Mouse (Mus musculus) olfactory bulb, adult 2 months (tissue): ENCODE measurements around the gene Skor1. TPM values are rescaled to one million over a fixed set of nuclear protein-coding genes. Genes with fewer than 3 reads are reported as not detected.

Experiments used
- H3K27ac ChIP-seq: fragments of 200-500 bp; 2 replicates; pipeline ENCODE4 v1.5.1; 2012; ENCODE audit warnings: low read depth, low read length; ENCODE audit not compliant: insufficient read depth
- H3K4me1 ChIP-seq: fragments of 200-500 bp; 2 replicates; pipeline ENCODE4 v1.6.1; 2012; ENCODE audit warnings: low read length; ENCODE audit not compliant: control insufficient read depth, insufficient read depth
- H3K4me3 ChIP-seq: fragments of 200-500 bp; 2 replicates; pipeline ENCODE4 v1.5.1; 2012; ENCODE audit warnings: mild to moderate bottlenecking, low read depth, low read length, moderate library complexity; ENCODE audit not compliant: insufficient read depth
- CTCF ChIP-seq: fragments of 200-500 bp; IDR thresholded peaks from 2 replicates; pipeline ENCODE4 v1.5.1; 2012; ENCODE audit warnings: low read depth, mild to moderate bottlenecking, low read length, moderate library complexity; ENCODE audit not compliant: insufficient read depth
- POLR2A ChIP-seq: fragments of 200-500 bp; IDR thresholded peaks from 2 replicates; pipeline ENCODE4 v1.6.1; 2012; ENCODE audit warnings: mild to moderate bottlenecking, low read depth, low read length, moderate library complexity; ENCODE audit not compliant: insufficient read depth
- WGBS: fragments of 180-500 bp; shearing (Covaris S2); methylation state at CpG from one replicate; pipeline ENCODE4 v1.1.7; 2018; 5-methylcytosine and 5-hydroxymethylcytosine counted together
- polyA plus RNA-seq: library from polyadenylated mRNA; stranded (reverse); fragments of >200 nt; gene quantifications from 2 replicates; pipeline ENCODE4 v1.2.4, GENCODE M21; 2012; ENCODE audit warnings: low replicate concordance; ENCODE audit not compliant: missing spikeins, insufficient read depth, insufficient read length

The Skor1 gene
- polyA plus RNA-seq, 1 experiment, result not detected

DNA sequence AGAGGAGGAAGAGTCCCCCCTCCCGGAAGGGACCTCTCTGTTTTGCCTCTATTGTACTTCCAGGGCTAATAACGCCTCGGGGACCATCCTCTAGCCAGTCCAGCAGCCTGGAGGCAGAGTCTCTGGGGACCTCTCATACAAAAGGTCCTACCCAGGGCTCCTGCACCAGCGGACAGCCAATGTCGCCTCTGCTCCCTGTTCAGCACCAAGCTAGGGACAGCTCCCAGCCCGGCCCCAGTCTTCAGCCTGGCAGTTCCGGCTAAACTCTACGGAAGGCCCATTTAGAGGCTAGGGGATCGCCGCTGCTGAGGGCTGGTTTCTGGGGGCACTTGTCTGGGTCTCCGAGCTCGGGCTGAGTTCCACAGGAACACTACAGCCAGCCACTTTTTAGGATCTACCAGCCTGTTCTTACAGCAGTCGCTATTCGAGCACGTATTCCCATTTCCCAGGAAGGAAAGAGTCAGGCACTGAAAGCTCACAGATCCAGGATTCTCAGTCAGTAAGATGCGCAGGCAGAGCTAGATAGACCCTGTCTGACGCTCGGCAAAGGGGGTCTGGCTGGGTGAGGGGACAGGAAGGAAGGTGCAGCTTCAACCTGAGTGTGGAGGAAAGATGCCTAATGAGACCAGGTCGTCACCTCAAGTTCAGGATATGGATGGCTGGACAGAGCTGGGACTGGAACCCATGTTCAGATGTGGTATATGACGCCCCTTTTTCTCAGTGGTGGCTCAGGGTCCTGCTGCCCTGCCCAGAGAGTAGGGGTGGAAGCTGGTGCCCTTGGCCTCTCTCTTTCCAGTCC, 2.5 kb upstream of the Skor1 start:
- no peak overlapping the region for H3K27ac ChIP-seq
- peaks cover 14% of the 10 kb centered on the region for H3K4me1 ChIP-seq
- WGBS, result 4% methylated on average over 20 of the region's 20 CpGs
- no peak for TF ChIP-seq POLR2A
- TF ChIP-seq CTCF, result no peak
- H3K4me3 ChIP-seq, result no peak overlapping the region

GRCm38 (mm10) chr9:63150086-63150800, 1.5 kb upstream of the Skor1 start:
- Histone ChIP-seq H3K4me3 (no peak overlapping the region), H3K27ac (no peak overlapping the region), H3K4me1 (peaks cover 24% of the 10 kb centered on the region)
- TF ChIP-seq POLR2A, result no peak
- 3% methylated on average over 27 of the region's 27 CpGs for WGBS

DNA sequence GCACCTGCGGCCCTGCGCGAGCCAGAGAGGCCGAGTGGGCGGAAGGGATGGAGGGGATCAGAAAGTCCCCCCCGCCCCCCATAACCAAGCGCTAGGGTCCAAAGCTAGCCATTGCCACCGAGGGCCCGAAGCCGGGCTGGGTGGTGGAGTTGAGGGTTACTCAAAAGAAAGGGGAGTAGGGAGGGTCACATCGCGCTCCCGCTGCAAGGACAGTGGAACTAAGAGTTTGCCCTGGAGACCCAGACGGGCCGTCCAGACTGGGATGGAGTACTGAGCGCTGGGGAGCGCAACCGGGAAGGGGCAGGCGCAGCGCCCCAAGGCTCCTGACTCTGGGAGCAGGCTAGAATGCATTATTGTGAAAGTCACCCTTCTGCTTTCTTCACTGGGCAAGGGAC, 608 bp upstream of the Skor1 start:
- no peak overlapping the region for H3K4me3 ChIP-seq
- WGBS, result 3% methylated on average over 20 of the region's 20 CpGs
- H3K4me1 ChIP-seq, result peaks cover 26% of the 10 kb centered on the region
- TF ChIP-seq CTCF (no peak), POLR2A (no peak)
- no peak overlapping the region for H3K27ac ChIP-seq

GRCm38 (mm10) chr9:63147786-63148409, 863 bp downstream of the Skor1 start:
- TF ChIP-seq CTCF (no peak), POLR2A (no peak)
- 3% methylated on average over 14 of the region's 14 CpGs for WGBS
- H3K4me3 ChIP-seq, result no peak overlapping the region
- no peak overlapping the region for H3K27ac ChIP-seq
- peaks cover 26% of the 10 kb centered on the region for H3K4me1 ChIP-seq

DNA sequence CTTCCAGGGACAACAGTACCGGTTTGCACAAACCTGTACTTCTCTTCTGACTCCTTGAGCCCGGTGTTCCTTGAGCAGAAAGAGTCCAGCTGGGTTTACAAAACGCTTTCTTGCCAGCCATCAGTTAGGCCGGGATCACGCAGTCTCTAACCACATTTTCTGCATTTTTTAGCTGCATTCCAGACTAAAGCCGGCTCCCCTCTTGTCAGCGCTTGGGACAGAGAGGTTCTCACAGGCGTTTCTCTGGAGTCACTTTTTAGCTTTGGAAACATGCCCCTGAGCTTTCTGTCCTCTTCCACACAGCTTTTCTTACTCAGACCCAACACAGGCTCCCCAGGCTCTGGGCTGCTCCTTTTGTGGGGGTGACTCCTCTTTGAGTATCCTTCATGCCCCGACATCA, 1.5 kb downstream of the Skor1 start:
- 4% methylated on average over 9 of the region's 9 CpGs for WGBS
- Histone ChIP-seq H3K4me3 (no peak overlapping the region), H3K4me1 (peaks cover 26% of the 10 kb centered on the region), H3K27ac (no peak overlapping the region)
- TF ChIP-seq CTCF, result no peak
- no peak for TF ChIP-seq POLR2A

DNA sequence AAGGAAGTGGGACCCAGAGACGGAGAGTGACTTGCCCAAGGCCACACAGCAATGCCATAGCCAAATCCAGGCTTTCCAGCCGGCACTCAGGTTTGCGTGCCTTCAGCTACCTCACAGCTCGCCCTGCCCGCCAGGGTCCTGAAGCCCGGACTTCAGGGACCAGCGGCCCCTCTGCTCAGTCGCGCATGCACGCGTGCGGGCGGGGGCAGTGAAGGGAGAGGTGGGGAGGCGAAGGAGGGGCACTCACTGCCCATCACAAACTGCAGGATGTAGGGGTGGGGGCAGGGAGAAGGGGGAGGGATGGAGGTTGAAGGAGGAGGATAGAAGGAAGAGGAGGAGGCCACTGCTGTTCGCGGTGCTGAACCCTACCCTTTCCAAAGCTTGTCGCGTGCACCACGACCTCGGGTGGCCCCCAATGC, 1.9 kb downstream of the Skor1 start:
- peaks cover 26% of the 10 kb centered on the region for H3K4me1 ChIP-seq
- no peak overlapping the region for H3K4me3 ChIP-seq
- H3K27ac ChIP-seq, result no peak overlapping the region
- TF ChIP-seq CTCF, result no peak
- TF ChIP-seq POLR2A, result no peak
- WGBS, result 1% methylated on average over 19 of the region's 20 CpGs

- peaks cover 26% of the 10 kb centered on the region for H3K4me1 ChIP-seq
- 2% methylated on average over 46 of the region's 46 CpGs for WGBS
- H3K27ac ChIP-seq, result no peak overlapping the region
- no peak overlapping the region for H3K4me3 ChIP-seq
- no peak for TF ChIP-seq CTCF
Measured at GRCm38 (mm10) chr9:63146126-63146855, 2.5 kb downstream of the Skor1 start.

- TF ChIP-seq POLR2A (no peak), CTCF (no peak)
- Histone ChIP-seq H3K4me1 (peaks cover 26% of the 10 kb centered on the region), H3K27ac (no peak overlapping the region), H3K4me3 (no peak overlapping the region)
- WGBS, result 1% methylated on average over 73 of the region's 73 CpGs
Measured at GRCm38 (mm10) chr9:63145249-63146125, 3.3 kb downstream of the Skor1 start.
